9 mouse cellular contexts compared by ENCODE assay signal in the genomic region with DNA sequence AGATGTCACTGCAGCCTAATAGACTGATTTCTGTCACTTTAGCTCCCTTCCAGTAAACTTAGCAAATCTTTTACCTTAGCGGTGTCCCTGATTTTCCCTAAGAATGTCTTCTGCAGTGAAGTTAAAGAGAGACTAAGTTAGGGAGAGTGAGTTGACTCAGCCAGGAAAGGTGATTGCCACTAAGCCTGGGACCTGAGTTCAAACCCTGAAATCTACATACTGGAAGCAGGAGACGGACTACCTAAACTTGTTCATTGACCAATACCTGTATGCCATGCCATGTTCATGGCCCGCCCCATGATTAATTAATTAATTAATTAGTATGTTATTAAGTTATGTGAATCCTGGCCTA. TPM values are rescaled to one million over a fixed set of nuclear protein-coding genes. Genes with fewer than 3 reads are reported as not detected.
DNase-seq lines count a peak whose midpoint lies in the region; ATAC-seq and TF ChIP-seq lines count a peak whose summit lies in the region.
"Had no signal": no experiment of that assay in that cellular context is flagged by ENCODE, and none has a peak within 500 bp of the region (broad histone marks: within the 10 kb centered on the region; RNA-seq: fewer than 3 reads in every experiment).

No protein-coding gene starts in this region.

- TF ChIP-seq CTCF in kidney, adult 2 months (conservative IDR thresholded peaks at IDR 0.05; ENCODE audit: insufficient read depth, insufficient read length, low read depth, low read length), result 0 out of 2 replicates have a peak, but pooled peaks have one; percentile 15

- no peak overlapping the region for H3K4me3 ChIP-seq in kidney, adult 2 months (ENCODE audit: insufficient read depth, low read depth, low read length)
- no peak overlapping the region for H3K4me3 ChIP-seq in limb, embryonic 10.5 days
- H3K4me3 ChIP-seq: embryonic facial prominence, embryonic 13.5 days had no signal

- no peaks in the 10 kb centered on the region for H3K9me3 ChIP-seq in limb, embryonic 10.5 days (replicated peaks)
- H3K9me3 ChIP-seq: embryonic facial prominence, embryonic 13.5 days had no signal

- 51% methylated on average over 3 of the region's 3 CpGs for WGBS in kidney, adult 2 months
- WGBS in limb, embryonic 10.5 days, result 66% methylated on average over 3 of the region's 3 CpGs

- H3K27ac ChIP-seq in kidney, adult 2 months (ENCODE audit: insufficient read depth, low read depth, low read length), result no peak overlapping the region
- no peak overlapping the region for H3K27ac ChIP-seq in limb, embryonic 10.5 days
- H3K27ac ChIP-seq: embryonic facial prominence, embryonic 13.5 days had no signal

- DNase-seq in kidney, adult 2 months, result peak; percentile 62
- DNase-seq in kidney, postnatal 10 days, result no peak
- DNase-seq in Muller cell, postnatal 12 days (ENCODE audit: inconsistent ontology term), result peak; percentile 47
- peak; percentile 66 for DNase-seq in fibroblast of lung, adult 2 months (ENCODE audit: low read depth)
- peak; percentile 33 for DNase-seq in limb, embryonic 10.5 days (ENCODE audit: low spot score)
- DNase-seq in telencephalon, adult 2 months (ENCODE audit: low read depth, low spot score), result peak; percentile 79
- DNase-seq in layer of hippocampus, adult 9-10 months (ENCODE audit: low spot score), result no peak

- no peak for ATAC-seq in erythroblast, adult 5-6 weeks (replicated peaks; ENCODE audit: low FRiP score, poor library complexity, severe bottlenecking)

- no peak for TF ChIP-seq POLR2A in kidney, adult 2 months (IDR thresholded peaks at IDR 0.05; ENCODE audit: low read depth, low read length)

- H3K4me1 ChIP-seq in kidney, adult 2 months (ENCODE audit: control insufficient read depth, insufficient read depth, low read length), result peaks cover 3% of the 10 kb centered on the region; the same call in 1 of the 2 replicates
- peaks cover 9% of the 10 kb centered on the region; the same call in 1 of the 2 replicates for H3K4me1 ChIP-seq in limb, embryonic 10.5 days
- H3K4me1 ChIP-seq: embryonic facial prominence, embryonic 13.5 days had no signal

- no peaks in the 10 kb centered on the region for H3K27me3 ChIP-seq in kidney, adult 2 months (replicated peaks; ENCODE audit: control insufficient read depth, insufficient read depth, low read length)
- H3K27me3 ChIP-seq in limb, embryonic 10.5 days (ENCODE audit: low read depth, poor library complexity, severe bottlenecking), result no peaks in the 10 kb centered on the region
- H3K27me3 ChIP-seq: embryonic facial prominence, embryonic 13.5 days had no signal

- no peaks in the 10 kb centered on the region; the same call in 1 of the 2 replicates for H3K36me3 ChIP-seq in kidney, adult 2 months (ENCODE audit: control insufficient read depth, insufficient read depth, low read length)
- H3K36me3 ChIP-seq in limb, embryonic 10.5 days, result no peaks in the 10 kb centered on the region
- H3K36me3 ChIP-seq: embryonic facial prominence, embryonic 13.5 days had no signal

RNA-seq across cellular contexts. Expression of a gene that starts 26.6 kb away (rescaled TPM):
- polyA plus RNA-seq in kidney, adult 2 months (2012; rRNA removed), result 12.3 and 14.7 TPM in 2 replicates
- 16.2 and 17.4 TPM in 2 replicates for polyA plus RNA-seq in limb, embryonic 10.5 days (2016; fragmentation: Nextera tagmentation; extraction: Ambion mirVana)
- total RNA-seq in erythroblast, adult 5-6 weeks (2015; ENCODE audit: low replicate concordance), result 2.3 and 4.6 TPM in 2 replicates
- total RNA-seq in erythroblast, adult 5-6 weeks (2017; ENCODE audit: low replicate concordance), result 0.98 and 1.4 TPM in 2 replicates

RNA-seq across cellular contexts. Expression of a gene that starts 26.6 kb away (rescaled TPM):
- 9.2 and 14.6 TPM in 2 replicates for polyA plus RNA-seq in kidney, adult 2 months (2012; rRNA removed)
- 27.9 and 29.5 TPM in 2 replicates for polyA plus RNA-seq in limb, embryonic 10.5 days (2016; fragmentation: Nextera tagmentation; extraction: Ambion mirVana)
- total RNA-seq in erythroblast, adult 5-6 weeks (2015; ENCODE audit: low replicate concordance), result 1.7 and 11.9 TPM in 2 replicates
- 3.6 and 20.4 TPM in 2 replicates for total RNA-seq in erythroblast, adult 5-6 weeks (2017; ENCODE audit: low replicate concordance)

Comparison
In these comparisons a context has a peak if more than half of its experiments do, and no peak if none do; other contexts are left out.
1. DNase-seq: peak in kidney, adult 2 months (single experiment), Muller cell, postnatal 12 days (single experiment), fibroblast of lung, adult 2 months (single experiment), limb, embryonic 10.5 days (single experiment) and telencephalon, adult 2 months (single experiment); none in kidney, postnatal 10 days (single experiment) and layer of hippocampus, adult 9-10 months (single experiment).